Mouse (Mus musculus) brain, embryonic 14.5 days (tissue): ENCODE measurements around the gene Ccl9. TPM values are rescaled to one million over a fixed set of nuclear protein-coding genes. Genes with fewer than 3 reads are reported as not detected.
A peak's percentile ranks its signal among the peaks of the same experiment; 100 is the strongest.

ENCODE experiments used
- DNase-seq: peaks from one replicate; pipeline ENCODE4 v3.0.0-alpha.2; 2011; ENCODE audit warnings: low read depth
- CTCF ChIP-seq: fragments of 200-500 bp; IDR thresholded peaks from 2 replicates; pipeline ENCODE4 v1.5.1; 2012; ENCODE audit warnings: inconsistent platforms, mild to moderate bottlenecking, moderate library complexity, borderline replicate concordance; ENCODE audit not compliant: insufficient read depth, insufficient read length; ENCODE audit errors: extremely low read depth
- POLR2A ChIP-seq: fragments of 200-500 bp; IDR thresholded peaks from 2 replicates; pipeline ENCODE4 v1.6.1; 2012; ENCODE audit warnings: mild to moderate bottlenecking, inconsistent platforms, borderline replicate concordance; ENCODE audit not compliant: poor library complexity, insufficient read depth, insufficient read length, severe bottlenecking; ENCODE audit errors: extremely low read depth
- polyA plus RNA-seq: library from polyadenylated mRNA; depleted of rRNA; stranded (reverse); fragments of >200 nt; gene quantifications from 2 replicates; pipeline ENCODE4 v1.2.3, GENCODE M21; 2012; rRNA removed

Gene Ccl9
- polyA plus RNA-seq, 1 experiment, result 0.83 TPM

DNA sequence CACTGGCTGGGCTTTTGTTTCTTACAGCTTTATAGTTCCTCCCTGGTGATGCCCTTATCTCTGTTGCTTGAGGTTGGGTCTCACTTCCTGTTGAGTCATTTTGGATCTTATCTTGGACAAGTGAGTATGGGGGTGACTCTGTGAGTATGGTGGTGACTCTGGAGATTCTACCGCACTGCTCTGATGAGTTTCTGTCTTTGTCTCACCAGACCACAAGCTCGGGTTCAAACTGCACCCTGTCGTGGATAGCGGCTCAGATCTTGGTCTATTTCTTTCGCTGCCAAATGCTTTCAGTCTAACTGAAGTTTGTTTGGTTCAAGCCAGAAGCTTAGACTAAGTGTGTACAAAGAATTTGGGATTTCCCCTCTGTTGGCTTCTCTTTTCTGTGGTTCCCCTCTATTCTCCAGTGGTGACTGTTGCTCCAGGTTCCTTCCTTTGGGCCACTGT, 28.2 kb downstream of the Ccl9 start:
- TF ChIP-seq CTCF (no peak), POLR2A (no peak)
- no peak for DNase-seq

DNA sequence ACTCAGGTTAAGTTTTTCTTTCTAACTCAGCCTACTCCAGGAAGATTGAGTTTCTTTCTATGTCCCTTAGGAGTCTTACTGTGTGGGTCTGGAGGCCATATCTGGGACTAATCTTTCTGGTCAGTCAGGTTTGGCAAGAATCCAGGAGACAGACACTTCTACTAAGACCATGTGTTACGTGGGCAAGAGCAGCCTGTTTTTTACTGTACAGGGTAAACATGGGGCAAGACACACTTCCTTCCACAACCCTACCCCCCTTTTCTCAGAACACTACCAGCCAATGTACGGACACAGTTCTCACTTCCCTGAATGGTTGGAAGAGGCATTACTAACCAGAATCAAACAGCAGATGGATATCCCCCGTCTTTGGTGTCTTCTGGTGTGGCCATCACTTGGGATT, 34.2 kb downstream of the Ccl9 start:
- DNase-seq, result no peak
- TF ChIP-seq POLR2A (no peak), CTCF (no peak)

DNA sequence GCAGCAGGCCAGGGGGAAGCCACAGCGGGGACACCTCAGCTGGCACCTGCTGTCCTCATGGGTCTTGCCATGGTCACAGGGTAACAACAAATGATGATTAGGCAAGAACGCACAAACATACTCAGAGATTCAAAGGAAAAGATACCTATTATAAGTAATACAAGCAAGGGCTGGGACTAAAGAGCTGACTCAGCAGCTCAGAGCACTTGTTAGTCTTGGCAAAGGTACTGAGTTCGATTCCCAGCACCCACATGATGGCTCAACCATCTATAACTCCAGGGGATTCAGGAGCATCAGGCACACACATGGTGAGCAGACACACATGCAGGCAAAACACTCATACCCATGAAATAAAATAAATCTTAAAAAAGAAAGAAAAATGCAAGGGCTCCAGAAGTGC, 37.0 kb downstream of the Ccl9 start:
- TF ChIP-seq POLR2A, result no peak
- no peak for TF ChIP-seq CTCF
- DNase-seq, result no peak

GRCm38 (mm10) chr11:83540931-83541330, 37.5 kb downstream of the Ccl9 start:
- TF ChIP-seq POLR2A (no peak), CTCF (no peak)
- DNase-seq, result no peak

GRCm38 (mm10) chr11:83538705-83539314, 39.6 kb downstream of the Ccl9 start:
- DNase-seq, result no peak
- no peak for TF ChIP-seq CTCF
- no peak for TF ChIP-seq POLR2A

DNA sequence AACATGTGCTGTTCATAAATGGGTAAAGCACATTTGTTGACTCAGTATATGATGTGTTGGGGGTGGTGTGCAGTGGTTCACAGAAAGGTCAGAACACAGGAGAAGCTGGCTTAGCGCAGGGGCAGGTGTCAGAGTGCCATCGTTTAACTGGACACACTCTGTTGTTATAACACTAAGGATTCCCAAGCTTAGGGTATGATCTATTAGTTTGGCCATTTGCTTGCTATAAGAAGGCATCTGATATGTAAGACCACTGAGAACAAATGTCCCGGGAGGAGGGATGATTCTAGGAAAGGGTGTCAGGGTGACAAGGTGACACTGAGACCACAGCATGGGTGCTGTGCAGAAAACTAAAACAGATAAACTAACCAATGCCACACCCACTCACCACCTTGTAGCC, 41.6 kb downstream of the Ccl9 start:
- TF ChIP-seq CTCF (no peak), POLR2A (no peak)

GRCm38 (mm10) chr11:83534609-83535423, 43.6 kb downstream of the Ccl9 start:
- TF ChIP-seq POLR2A (no peak), CTCF (no peak)
- DNase-seq, result peak; percentile 80

More for the DNA sequence above, 41.6 kb downstream of the Ccl9 start:
- DNase-seq, result no peak

DNA sequence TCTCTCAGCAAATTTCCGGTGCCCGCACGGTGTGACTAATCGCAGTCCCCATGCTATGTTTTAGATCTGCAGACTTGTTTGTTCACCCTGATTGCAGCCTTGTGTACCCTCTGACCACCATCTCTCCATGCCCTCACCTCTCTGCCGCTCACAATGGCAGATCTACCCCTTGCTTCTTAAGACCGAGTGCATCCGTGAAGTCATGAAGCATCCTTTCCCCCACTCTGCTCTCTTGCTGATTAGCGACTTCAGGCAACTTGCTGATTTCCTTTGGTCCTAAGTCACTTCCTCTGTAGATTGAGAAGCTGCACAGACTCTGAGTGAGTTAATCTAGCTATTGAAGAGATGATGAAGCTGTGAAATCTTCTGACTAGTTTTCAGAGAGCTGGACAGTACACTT, 44.3 kb downstream of the Ccl9 start:
- DNase-seq, result no peak
- no peak for TF ChIP-seq CTCF
- no peak for TF ChIP-seq POLR2A

DNA sequence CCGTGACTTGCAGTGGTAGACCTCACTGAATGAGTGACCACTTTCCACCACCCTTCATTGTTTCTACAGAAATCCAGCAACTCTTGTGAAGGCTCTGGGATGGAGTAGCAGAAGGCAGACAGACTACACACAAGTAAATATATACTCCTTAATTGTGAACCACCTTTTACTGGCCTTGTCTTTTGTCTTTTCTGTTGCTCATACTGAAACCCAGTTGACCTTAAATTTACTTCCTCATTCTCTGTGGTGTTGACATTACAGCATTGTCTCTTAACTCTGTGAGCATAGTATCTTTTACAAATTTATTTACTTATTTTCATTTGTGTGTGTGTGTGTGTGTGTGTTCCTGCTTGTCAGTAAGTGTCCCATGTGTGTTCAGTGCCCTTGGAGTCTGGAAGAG, 45.2 kb downstream of the Ccl9 start:
- TF ChIP-seq POLR2A (no peak), CTCF (no peak)
- DNase-seq, result no peak

DNA sequence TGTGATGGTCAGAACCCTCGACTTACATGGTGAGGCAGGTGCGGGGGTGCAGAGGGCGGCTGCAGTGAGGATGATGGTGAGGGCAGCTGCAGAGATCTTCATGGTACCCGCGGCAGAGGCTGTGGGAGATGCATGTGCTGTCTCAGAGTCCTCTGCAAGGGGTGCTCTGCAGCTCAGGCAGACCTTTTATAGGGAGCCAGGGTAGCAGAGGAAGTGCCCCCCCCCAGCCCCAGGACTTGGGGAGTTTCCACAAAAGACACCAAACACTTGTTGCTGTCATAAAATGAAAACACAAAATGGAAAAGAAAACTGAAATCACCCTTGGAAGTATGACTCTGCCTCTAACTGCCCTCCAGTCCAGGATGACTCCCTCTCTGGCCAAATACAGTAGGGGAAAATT, 48.1 kb downstream of the Ccl9 start, which contains the start of gene Ccl5:
TSS of gene Ccl5 (minus strand) at position 159 of the 400 bp plus-strand sequence.
- no peak for DNase-seq
- TF ChIP-seq POLR2A, result no peak
- TF ChIP-seq CTCF, result no peak

- DNase-seq, result peak; percentile 1
- TF ChIP-seq CTCF (no peak), POLR2A (no peak)
Measured at GRCm38 (mm10) chr11:83529024-83529423, 49.4 kb downstream of the Ccl9 start.

Other genes starting within 250 kb of the Ccl9 start
- 74.3 and 88.9 TPM in 2 replicates for gene Rasl10b, start 169.5 kb downstream of the Ccl9 start, polyA plus RNA-seq
- gene Gas2l2, start 149.2 kb downstream of the Ccl9 start, polyA plus RNA-seq, result 0.21 and 0.63 TPM in 2 replicates
- gene 1700020L24Rik, start 141.0 kb downstream of the Ccl9 start, polyA plus RNA-seq, result 0.53 and 0.55 TPM in 2 replicates
- gene Mmp28, start 115.6 kb downstream of the Ccl9 start, polyA plus RNA-seq, result 5.5 and 9.1 TPM in 2 replicates
- 51.0 and 92.8 TPM in 2 replicates for gene Taf15, start 105.5 kb downstream of the Ccl9 start, polyA plus RNA-seq
- gene Heatr9, start 56.5 kb downstream of the Ccl9 start, polyA plus RNA-seq, result not detected in 2 replicates
- gene Ccl5, start 48.1 kb downstream of the Ccl9 start, polyA plus RNA-seq, result 0.21 TPM in 1 of 2 replicates, not detected in the other
- gene Ccl6, start 14.5 kb upstream of the Ccl9 start, polyA plus RNA-seq, result 0.72 and 0.78 TPM in 2 replicates
- gene Rpl9-ps1, start 67.0 kb upstream of the Ccl9 start, polyA plus RNA-seq, result not detected in 2 replicates
- 1.7 and 2.4 TPM in 2 replicates for gene Ccl3, start 70.7 kb upstream of the Ccl9 start, polyA plus RNA-seq
- 0.38 and 0.44 TPM in 2 replicates for gene Ccl4, start 83.9 kb upstream of the Ccl9 start, polyA plus RNA-seq
- gene Wfdc17, start 125.4 kb upstream of the Ccl9 start, polyA plus RNA-seq, result not detected in 2 replicates
- not detected in 2 replicates for gene Wfdc18, start 130.4 kb upstream of the Ccl9 start, polyA plus RNA-seq
- not detected in 2 replicates for gene Wfdc21, start 168.3 kb upstream of the Ccl9 start, polyA plus RNA-seq
- gene Heatr6, start 175.1 kb upstream of the Ccl9 start, polyA plus RNA-seq, result 35.9 and 40.5 TPM in 2 replicates